Comparison of ENCODE assay signal across 10 mouse cellular contexts in genomic region chr11:98446562-98447474, GRCm38 (mm10). TPM values are rescaled to one million over a fixed set of nuclear protein-coding genes. Genes with fewer than 3 reads are reported as not detected.
DNase-seq lines count a peak whose midpoint lies in the region; ATAC-seq and TF ChIP-seq lines count a peak whose summit lies in the region.
"Had no signal": no experiment of that assay in that cellular context is flagged by ENCODE, and none has a peak within 500 bp of the region (broad histone marks: within the 10 kb centered on the region; RNA-seq: fewer than 3 reads in every experiment).

No protein-coding gene starts in this region.

- peak overlapping the region; percentile 30; the same call in 1 of the 2 replicates for H3K4me3 ChIP-seq in layer of hippocampus, adult 2 months
- peak overlapping the region; percentile 46 for H3K4me3 ChIP-seq in intestine, embryonic 15.5 days (replicated peaks)
- H3K4me3 ChIP-seq in liver, embryonic 14.5 days (ENCODE audit: insufficient read depth in 1 of 2, low read depth in 2 of 2, low read length in 2 of 2) = peak overlapping the region; percentile 36 to 71
- peak overlapping the region; percentile 42 for H3K4me3 ChIP-seq in stomach, embryonic 14.5 days (ENCODE audit: low read depth, low read length)
- H3K4me3 ChIP-seq: megakaryocyte, embryonic 14.5 days had no signal

- TF ChIP-seq CTCF in layer of hippocampus, adult 2 months (conservative IDR thresholded peaks at IDR 0.05) = no peak
- no peak for TF ChIP-seq CTCF in liver, embryonic 14.5 days (IDR thresholded peaks at IDR 0.05; ENCODE audit: low read depth)

- no peaks in the 10 kb centered on the region; the same call in 1 of the 2 replicates for H3K9me3 ChIP-seq in intestine, embryonic 15.5 days
- no peaks in the 10 kb centered on the region for H3K9me3 ChIP-seq in liver, embryonic 14.5 days (ENCODE audit: control insufficient read depth, low read length)
- H3K9me3 ChIP-seq in stomach, embryonic 14.5 days (ENCODE audit: control insufficient read depth, low read depth, low read length) = no peaks in the 10 kb centered on the region

- peaks cover 21% of the 10 kb centered on the region; the same call in 1 of the 2 replicates for H3K4me1 ChIP-seq in intestine, embryonic 15.5 days (replicated peaks)
- peaks cover 0 to 7% of the 10 kb centered on the region in 2 experiments; a peak in 2 of 4 replicates for H3K4me1 ChIP-seq in liver, embryonic 14.5 days (replicated peaks; ENCODE audit: control insufficient read depth in 2 of 2, insufficient read depth in 2 of 2, low read length in 1 of 2)
- H3K4me1 ChIP-seq in stomach, embryonic 14.5 days (ENCODE audit: control insufficient read depth, insufficient read depth, low read length) = no peaks in the 10 kb centered on the region

- H3K27me3 ChIP-seq in intestine, embryonic 15.5 days (replicated peaks) = peaks cover 2% of the 10 kb centered on the region; the same call in 1 of the 2 replicates
- H3K27me3 ChIP-seq in liver, embryonic 14.5 days (ENCODE audit: control insufficient read depth, insufficient read depth, low read length) = peaks cover 26% of the 10 kb centered on the region
- H3K27me3 ChIP-seq in stomach, embryonic 14.5 days (ENCODE audit: control insufficient read depth, insufficient read depth, low read length) = 0 out of 2 replicates have a peak, but pooled peaks cover 7% of the 10 kb centered on the region
- H3K27me3 ChIP-seq: Patski had no signal

- H3K9ac ChIP-seq in intestine, embryonic 15.5 days = peak overlapping the region; percentile 62
- peak overlapping the region; percentile 13; the same call in 1 of the 2 replicates for H3K9ac ChIP-seq in liver, embryonic 14.5 days (replicated peaks)
- peak overlapping the region; percentile 55 for H3K9ac ChIP-seq in stomach, embryonic 14.5 days (replicated peaks; ENCODE audit: low read depth, low read length)

- TF ChIP-seq EP300 in liver, embryonic 14.5 days (IDR thresholded peaks at IDR 0.05; ENCODE audit: low read depth) = peak; percentile 9; the same call in 1 of the 2 replicates

- no peaks in the 10 kb centered on the region for H3K36me3 ChIP-seq in intestine, embryonic 15.5 days
- H3K36me3 ChIP-seq in liver, embryonic 14.5 days (replicated peaks; ENCODE audit: control insufficient read depth, insufficient read depth, low read depth) = no peaks in the 10 kb centered on the region
- H3K36me3 ChIP-seq in stomach, embryonic 14.5 days (ENCODE audit: control insufficient read depth, insufficient read depth, low read length) = peaks cover 9% of the 10 kb centered on the region; the same call in 1 of the 2 replicates

- no peak for DNase-seq in layer of hippocampus, adult 2 months (ENCODE audit: low spot score in 2 of 2)
- DNase-seq in layer of hippocampus, postnatal 10 days (ENCODE audit: low spot score in 2 of 2) = no peak
- DNase-seq in embryo, embryonic 11 days = peak; percentile 40
- DNase-seq in liver, embryonic 14.5 days (ENCODE audit: low read depth in 3 of 3, low spot score in 3 of 3) = peak in 2 of 3 experiments; percentile 26 to 39
- no peak for DNase-seq in gastrocnemius, postnatal 4 days (ENCODE audit: low spot score in 2 of 2)
- no peak for DNase-seq in adrenal gland, postnatal 25 days

- H3K27ac ChIP-seq in layer of hippocampus, adult 2 months = peak overlapping the region; percentile 55; the same call in 1 of the 2 replicates
- H3K27ac ChIP-seq in intestine, embryonic 15.5 days = peak overlapping the region; percentile 94
- H3K27ac ChIP-seq in liver, embryonic 14.5 days = peak overlapping the region; percentile 37
- peak overlapping the region; percentile 92 for H3K27ac ChIP-seq in stomach, embryonic 14.5 days (ENCODE audit: low read length)

- ATAC-seq in intestine, embryonic 15.5 days = peak; percentile 90
- peak; percentile 64 for ATAC-seq in liver, embryonic 14.5 days (ENCODE audit: insufficient read depth)
- ATAC-seq in stomach, embryonic 14.5 days (ENCODE audit: insufficient number of reproducible peaks, insufficient read depth, low FRiP score, low read depth) = peak; percentile 80
- ATAC-seq: Patski had no signal

- 1% methylated on average over 33 of the region's 33 CpGs for WGBS in intestine, embryonic 15.5 days
- WGBS in liver, embryonic 14.5 days (ENCODE audit: insufficient replicate concordance) = 9% methylated on average over 33 of the region's 33 CpGs
- 1% methylated on average over 33 of the region's 33 CpGs for WGBS in stomach, embryonic 14.5 days

- peak overlapping the region; percentile 51 for H3K4me2 ChIP-seq in intestine, embryonic 15.5 days (replicated peaks)
- H3K4me2 ChIP-seq in liver, embryonic 14.5 days (ENCODE audit: low read depth) = peak overlapping the region; percentile 13
- H3K4me2 ChIP-seq in stomach, embryonic 14.5 days (replicated peaks; ENCODE audit: low read depth, low read length) = peak overlapping the region; percentile 32

RNA-seq across cellular contexts. Expression of gene Grb7, which starts 0.6 kb away (rescaled TPM):
- 1 to 10 TPM; 1.5 to 1.6 TPM for total RNA-seq in layer of hippocampus, adult 2 months (2021)
- 1 to 10 TPM; 1.0 to 1.8 TPM for total RNA-seq in layer of hippocampus, postnatal 10 days (2021)
- 71.0 and 73.7 TPM in 2 replicates for polyA plus RNA-seq in intestine, embryonic 15.5 days (2015; fragmentation: Nextera tagmentation; extraction: Ambion mirVana)
- polyA plus RNA-seq in liver, embryonic 14.5 days (2012; rRNA removed) = 15.7 and 19.2 TPM in 2 replicates
- 14.1 and 14.9 TPM in 2 replicates for polyA plus RNA-seq in liver, embryonic 14.5 days (2014; fragmentation: Nextera tagmentation; extraction: Ambion mirVana)
- polyA plus RNA-seq in stomach, embryonic 14.5 days (2014; fragmentation: Nextera tagmentation; extraction: Ambion mirVana) = 44.0 and 44.3 TPM in 2 replicates
- under 1 TPM in 1 of 2 experiments, not detected in 1; 0.16 TPM for total RNA-seq in gastrocnemius, postnatal 4 days (2021)
- total RNA-seq in adrenal gland, postnatal 25 days (2021) = 1.0 TPM in 1 of 2 replicates, not detected in the other

RNA-seq across cellular contexts. Expression of gene Mien1, which starts 8.0 kb away (rescaled TPM):
- 10 to 100 TPM; 84.3 to 89.3 TPM for total RNA-seq in layer of hippocampus, adult 2 months (2021)
- 100 to 1,000 TPM; 108 to 110 TPM for total RNA-seq in layer of hippocampus, postnatal 10 days (2021)
- 202 and 212 TPM in 2 replicates for polyA plus RNA-seq in intestine, embryonic 15.5 days (2015; fragmentation: Nextera tagmentation; extraction: Ambion mirVana)
- 21.6 and 31.1 TPM in 2 replicates for polyA plus RNA-seq in liver, embryonic 14.5 days (2012; rRNA removed)
- 58.5 and 61.5 TPM in 2 replicates for polyA plus RNA-seq in liver, embryonic 14.5 days (2014; fragmentation: Nextera tagmentation; extraction: Ambion mirVana)
- 98.0 and 101 TPM in 2 replicates for polyA plus RNA-seq in stomach, embryonic 14.5 days (2014; fragmentation: Nextera tagmentation; extraction: Ambion mirVana)
- 10 to 100 TPM; 28.0 to 29.0 TPM for total RNA-seq in gastrocnemius, postnatal 4 days (2021)
- total RNA-seq in adrenal gland, postnatal 25 days (2021) = 80.3 and 84.7 TPM in 2 replicates

RNA-seq across cellular contexts. Expression of gene Erbb2, which starts 34.5 kb away (rescaled TPM):
- 1 to 10 TPM; 1.9 to 2.8 TPM for total RNA-seq in layer of hippocampus, adult 2 months (2021)
- 1 to 10 TPM; 3.3 to 4.2 TPM for total RNA-seq in layer of hippocampus, postnatal 10 days (2021)
- polyA plus RNA-seq in intestine, embryonic 15.5 days (2015; fragmentation: Nextera tagmentation; extraction: Ambion mirVana) = 31.9 and 35.1 TPM in 2 replicates
- polyA plus RNA-seq in liver, embryonic 14.5 days (2012; rRNA removed) = 1.1 and 1.2 TPM in 2 replicates
- 1.6 TPM in 2 replicates for polyA plus RNA-seq in liver, embryonic 14.5 days (2014; fragmentation: Nextera tagmentation; extraction: Ambion mirVana)
- polyA plus RNA-seq in stomach, embryonic 14.5 days (2014; fragmentation: Nextera tagmentation; extraction: Ambion mirVana) = 48.0 and 50.1 TPM in 2 replicates
- 10 to 100 TPM; 19.6 to 23.5 TPM for total RNA-seq in gastrocnemius, postnatal 4 days (2021)
- 3.8 and 6.2 TPM in 2 replicates for total RNA-seq in adrenal gland, postnatal 25 days (2021)

RNA-seq across cellular contexts. Expression of gene Pgap3, which starts 46.5 kb away (rescaled TPM):
- 10 to 100 TPM in 1 of 2 experiments, 1 to 10 TPM in 1; 9.1 to 10.3 TPM for total RNA-seq in layer of hippocampus, adult 2 months (2021)
- total RNA-seq in layer of hippocampus, postnatal 10 days (2021) = 10 to 100 TPM in 1 of 2 experiments, 1 to 10 TPM in 1; 8.9 to 10.1 TPM
- 15.5 and 16.7 TPM in 2 replicates for polyA plus RNA-seq in intestine, embryonic 15.5 days (2015; fragmentation: Nextera tagmentation; extraction: Ambion mirVana)
- 3.3 and 3.9 TPM in 2 replicates for polyA plus RNA-seq in liver, embryonic 14.5 days (2012; rRNA removed)
- polyA plus RNA-seq in liver, embryonic 14.5 days (2014; fragmentation: Nextera tagmentation; extraction: Ambion mirVana) = 2.7 and 3.4 TPM in 2 replicates
- 12.6 and 13.6 TPM in 2 replicates for polyA plus RNA-seq in stomach, embryonic 14.5 days (2014; fragmentation: Nextera tagmentation; extraction: Ambion mirVana)
- 1 to 10 TPM; 4.6 to 5.6 TPM for total RNA-seq in gastrocnemius, postnatal 4 days (2021)
- total RNA-seq in adrenal gland, postnatal 25 days (2021) = 3.6 and 6.5 TPM in 2 replicates

Comparison
In these comparisons a context has a peak if more than half of its experiments do, and no peak if none do; other contexts are left out.
1. DNase-seq: peak in embryo, embryonic 11 days (single experiment) and liver, embryonic 14.5 days (2 of 3); none in layer of hippocampus, adult 2 months (0 of 2), layer of hippocampus, postnatal 10 days (0 of 2), gastrocnemius, postnatal 4 days (0 of 2) and adrenal gland, postnatal 25 days (single experiment).
2. H3K27ac ChIP-seq: peak in every context shown above with its lines; median percentile 94 in intestine, embryonic 15.5 days; 92 in stomach, embryonic 14.5 days; 55 in layer of hippocampus, adult 2 months; 37 in liver, embryonic 14.5 days.
3. Peak in every context shown above with its lines, with median percentiles within 50 percentile points of each other: H3K4me3 ChIP-seq, ATAC-seq, H3K4me2 ChIP-seq and H3K9ac ChIP-seq.